In the genomic region with DNA sequence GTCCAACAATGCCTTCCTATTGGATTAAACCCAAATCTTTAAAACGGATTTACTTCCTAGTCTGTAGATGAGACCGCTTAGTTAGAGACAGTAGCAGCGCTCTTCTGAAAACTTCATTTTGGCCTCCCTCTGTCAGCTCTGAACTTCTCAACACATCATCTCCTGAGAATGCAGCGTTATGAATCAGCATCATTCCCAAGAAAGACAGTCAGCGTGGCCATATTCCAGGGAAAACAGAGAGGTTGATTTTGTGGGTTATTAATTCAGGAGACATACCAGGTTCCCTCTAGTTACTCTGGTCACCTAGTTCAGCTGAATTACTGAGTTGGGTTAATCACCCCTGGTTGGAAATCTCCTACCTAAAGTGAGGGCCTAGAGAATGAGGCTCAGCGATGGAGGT, we compare ENCODE assay signal across 26 mouse cellular contexts.
DNase-seq lines count a peak whose midpoint lies in the region; TF ChIP-seq lines count a peak whose summit lies in the region.
"Had no signal": no experiment of that assay in that cellular context is flagged by ENCODE, and none has a peak within 500 bp of the region (broad histone marks: within the 10 kb centered on the region; RNA-seq: fewer than 3 reads in every experiment).

No protein-coding gene starts in this region.

- no peak for TF ChIP-seq POLR2A in embryonic fibroblast, embryonic 13.5 days (IDR thresholded peaks at IDR 0.05; ENCODE audit: low read depth, low read length)

- peak; percentile 91 for DNase-seq in 3T3-L1 (ENCODE audit: low read depth, low spot score)
- DNase-seq in NIH3T3 (ENCODE audit: low read depth), result peak; percentile 73
- no peak for DNase-seq in lung, postnatal 4 days
- no peak for DNase-seq in thymus, postnatal 10 days (ENCODE audit: low spot score in 2 of 2)
- DNase-seq in gastrocnemius, postnatal 25 days, result no peak
- DNase-seq in adrenal gland, adult (ENCODE audit: inconsistent age in 2 of 2, low spot score in 1 of 2), result no peak
- DNase-seq: adrenal gland, adult 2 months; adrenal gland, postnatal 14 days; cerebellum, adult 11-12 months; cerebellum, adult 8-10 months; cerebellum, postnatal 10 days; cerebellum, postnatal 36 days; embryo, embryonic 11 days; forebrain, postnatal 0 days; gastrocnemius, adult 2 months; gastrocnemius, postnatal 36 days; heart, adult 2 months; heart, postnatal 14 days; heart, postnatal 4 days had no signal

- TF ChIP-seq CTCF in embryonic fibroblast, embryonic 13.5 days (IDR thresholded peaks at IDR 0.05; ENCODE audit: borderline replicate concordance, insufficient read depth, low read length), result no peak

- peak overlapping the region; percentile 56 for H3K27ac ChIP-seq in embryonic fibroblast, embryonic 13.5 days (ENCODE audit: insufficient read depth, low read length)
- H3K27ac ChIP-seq: embryonic facial prominence, embryonic 10.5 days; embryonic facial prominence, embryonic 13.5 days; gastrocnemius, adult 2 months; heart, adult 2 months; heart, embryonic 10.5 days; heart, embryonic 13.5 days; hindbrain, embryonic 12.5 days; hindbrain, embryonic 15.5 days had no signal

- H3K4me3 ChIP-seq in embryonic fibroblast, embryonic 13.5 days (ENCODE audit: insufficient read depth, low read length), result no peak overlapping the region
- H3K4me3 ChIP-seq: embryonic facial prominence, embryonic 10.5 days; embryonic facial prominence, embryonic 13.5 days; gastrocnemius, adult 2 months; heart, adult 2 months; heart, embryonic 10.5 days; heart, embryonic 13.5 days; hindbrain, embryonic 12.5 days; hindbrain, embryonic 15.5 days had no signal

- H3K4me1 ChIP-seq in embryonic fibroblast, embryonic 13.5 days (ENCODE audit: control insufficient read depth, insufficient read depth, low read length), result peaks cover 12% of the 10 kb centered on the region; the same call in 1 of the 2 replicates
- H3K4me1 ChIP-seq: embryonic facial prominence, embryonic 13.5 days; hindbrain, embryonic 12.5 days; hindbrain, embryonic 15.5 days had no signal

Comparison
In these comparisons a context has a peak if more than half of its experiments do, and no peak if none do; other contexts are left out.
1. DNase-seq: peak in 3T3-L1 (single experiment) and NIH3T3 (single experiment); none in lung, postnatal 4 days (0 of 2), thymus, postnatal 10 days (0 of 2), gastrocnemius, postnatal 25 days (single experiment) and adrenal gland, adult (0 of 2).